Mouse (Mus musculus): ENCODE results near the gene P3h1.

- TF ChIP-seq POLR2A (IDR thresholded peaks at IDR 0.05; ENCODE audit: control insufficient read depth in 1 of 2, insufficient read depth in 1 of 2, low read depth in 1 of 2, low read length in 2 of 2, poor library complexity in 1 of 2) (no peak), MEF2A (IDR thresholded peaks at IDR 0.05; ENCODE audit: extremely low read depth, insufficient replicate concordance, low read depth, low read length, poor library complexity, severe bottlenecking) (no peak), BHLHE40 (IDR thresholded peaks at IDR 0.05; ENCODE audit: borderline replicate concordance, low read depth, low read length) (no peak), NRF1 (IDR thresholded peaks at IDR 0.05; ENCODE audit: insufficient read depth, low read depth, low read length, poor library complexity, severe bottlenecking) (no peak), MAFK (IDR thresholded peaks at IDR 0.05; ENCODE audit: borderline replicate concordance, low read depth, low read length) (no peak), JUND (IDR thresholded peaks at IDR 0.05; ENCODE audit: low read depth, low read length) (no peak)
Observed at GRCm38 (mm10) chr4:119259344-119260254, 26.9 kb downstream of the P3h1 start.
